Mouse (Mus musculus) neural tube, embryonic 15.5 days (tissue): Measurements from ENCODE around the gene Htra1. TPM values are rescaled to one million over a fixed set of nuclear protein-coding genes. Genes with fewer than 3 reads are reported as not detected.

Source experiments
- ATAC-seq: fragments of 200-750 bp; cut with Nextera tagmentation; 2 replicates; pipeline ENCODE4 v1.8.0; 2017; ENCODE audit warnings: mild to moderate bottlenecking, moderate TSS enrichment, moderate library complexity; ENCODE audit not compliant: low FRiP score
- H3K27ac ChIP-seq: fragments of 300-500 bp; sonication (generic); replicated peaks from 2 replicates; pipeline ENCODE4 v1.5.1; 2015; ENCODE audit warnings: mild to moderate bottlenecking, inconsistent platforms
- H3K27me3 ChIP-seq: fragments of 300-500 bp; sonication (generic); replicated peaks from 2 replicates; pipeline ENCODE4 v1.6.1; 2015; ENCODE audit warnings: inconsistent platforms
- H3K36me3 ChIP-seq: fragments of 300-500 bp; sonication (generic); 2 replicates; pipeline ENCODE4 v1.6.1; 2015; ENCODE audit warnings: inconsistent platforms
- H3K4me1 ChIP-seq: fragments of 300-500 bp; sonication (generic); 2 replicates; pipeline ENCODE4 v1.6.1; 2015; ENCODE audit warnings: inconsistent platforms
- H3K4me2 ChIP-seq: fragments of 300-500 bp; sonication (generic); 2 replicates; pipeline ENCODE4 v1.6.1; 2015; ENCODE audit warnings: inconsistent platforms, mild to moderate bottlenecking, moderate library complexity
- H3K4me3 ChIP-seq: fragments of 300-500 bp; sonication (generic); replicated peaks from 2 replicates; pipeline ENCODE4 v1.5.1; 2015; ENCODE audit warnings: mild to moderate bottlenecking, inconsistent platforms
- H3K9ac ChIP-seq: fragments of 300-500 bp; sonication (generic); replicated peaks from 2 replicates; pipeline ENCODE4 v1.6.1; 2015; ENCODE audit warnings: mild to moderate bottlenecking, inconsistent platforms
- H3K9me3 ChIP-seq: fragments of 300-500 bp; sonication (generic); replicated peaks from 2 replicates; pipeline ENCODE4 v1.6.1; 2016; ENCODE audit warnings: inconsistent platforms
- WGBS: fragments of 180-500 bp; shearing (Covaris S2); methylation state at CpG from one replicate; pipeline ENCODE4 v1.1.7; 2015; ENCODE audit warnings: mixed read lengths; 5-methylcytosine and 5-hydroxymethylcytosine counted together
- polyA plus RNA-seq: library from polyadenylated mRNA; unstranded; fragments of >200 nt; fragmentation: Nextera tagmentation; extraction: Ambion mirVana; gene quantifications from 2 replicates; pipeline ENCODE4 v1.2.1, GENCODE M21; 2015

The Htra1 gene
- polyA plus RNA-seq, 1 experiment from 2014 or later = 23.7 TPM

DNA sequence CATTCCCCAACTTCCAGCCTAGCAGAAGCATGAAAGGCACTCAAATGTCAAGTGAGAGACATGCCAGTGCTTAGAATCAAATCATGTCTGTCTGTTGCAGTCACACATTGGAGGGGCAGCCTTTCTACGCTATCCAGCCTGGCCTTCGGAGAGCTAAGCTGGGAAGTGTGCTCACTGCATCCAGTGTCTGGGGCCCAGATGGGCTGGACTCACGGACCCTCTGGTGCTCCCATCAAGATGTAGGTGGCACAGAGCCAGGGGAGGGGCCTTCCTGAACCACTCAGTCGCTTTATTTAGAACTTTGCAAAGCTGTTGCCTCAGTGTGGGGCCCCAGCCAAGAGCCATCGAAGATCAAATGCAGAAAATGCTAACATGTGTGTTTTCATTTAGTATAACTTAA is 52.2 kb downstream of the Htra1 start:
- H3K27ac ChIP-seq = no peak overlapping the region
- H3K4me2 ChIP-seq = no peak overlapping the region
- no peaks in the 10 kb centered on the region for H3K36me3 ChIP-seq
- no peaks in the 10 kb centered on the region for H3K9me3 ChIP-seq
- H3K27me3 ChIP-seq = no peaks in the 10 kb centered on the region
- no peak for ATAC-seq
- H3K4me1 ChIP-seq = peaks cover 3% of the 10 kb centered on the region; the same call in 1 of the 2 replicates
- H3K4me3 ChIP-seq = no peak overlapping the region
- 80% methylated on average over 5 of the region's 5 CpGs for WGBS
- no peak overlapping the region for H3K9ac ChIP-seq

DNA sequence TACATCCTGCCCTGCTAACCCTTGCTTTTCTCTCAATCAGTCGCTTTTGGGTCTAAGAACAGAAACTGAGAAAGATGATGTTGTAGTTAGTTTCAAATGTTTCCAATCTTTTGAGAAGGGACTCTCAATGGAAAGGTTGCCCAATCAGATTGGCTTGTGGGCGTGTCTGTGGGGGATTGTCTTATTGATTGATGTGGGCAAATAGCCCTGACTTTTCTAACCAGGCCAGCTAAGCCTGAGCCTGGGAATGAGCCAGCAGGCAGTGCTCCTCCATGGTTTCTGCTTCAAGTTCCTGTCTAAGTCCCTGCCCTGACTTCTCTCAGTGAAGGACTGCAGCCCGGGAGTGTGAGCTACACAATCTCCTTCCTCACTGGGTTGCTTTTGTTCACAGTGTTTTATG is 53.5 kb downstream of the Htra1 start:
- no peaks in the 10 kb centered on the region for H3K4me1 ChIP-seq
- no peak for ATAC-seq
- H3K4me3 ChIP-seq = no peak overlapping the region
- H3K36me3 ChIP-seq = no peaks in the 10 kb centered on the region
- no peak overlapping the region for H3K4me2 ChIP-seq
- H3K27ac ChIP-seq = no peak overlapping the region
- no peak overlapping the region for H3K9ac ChIP-seq
- no peaks in the 10 kb centered on the region for H3K27me3 ChIP-seq
- WGBS = 49% methylated on average over 3 of the region's 3 CpGs
- H3K9me3 ChIP-seq = no peaks in the 10 kb centered on the region

DNA sequence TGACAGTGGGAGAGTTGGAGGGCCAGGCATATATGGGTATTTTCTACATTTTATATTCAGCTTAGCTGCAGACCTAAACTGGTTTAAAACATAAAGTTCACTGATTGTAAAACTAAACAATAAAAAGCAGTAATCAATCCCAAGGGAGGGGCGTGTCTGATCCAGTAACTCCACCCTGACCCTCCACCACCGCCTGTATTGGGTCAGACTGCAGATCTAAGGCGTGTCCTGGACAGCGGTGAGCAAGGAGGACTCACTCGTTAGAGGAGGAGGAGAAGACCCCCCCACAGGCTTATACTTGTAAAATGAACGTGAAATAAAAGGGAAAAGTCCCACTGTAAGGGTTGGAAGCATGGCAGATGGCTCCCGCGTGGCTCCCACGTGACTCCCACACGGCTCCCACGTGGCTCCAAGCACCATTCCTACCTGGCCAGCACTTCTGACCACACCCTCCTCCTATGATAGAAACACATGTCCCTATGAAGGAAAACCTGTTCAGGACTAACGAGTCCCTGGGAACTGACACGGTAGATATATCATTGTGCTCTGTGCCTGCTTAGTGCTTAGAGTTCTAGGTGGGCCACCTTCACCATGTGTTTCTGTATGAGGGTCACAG is 55.4 kb downstream of the Htra1 start:
- Histone ChIP-seq H3K36me3 (no peaks in the 10 kb centered on the region), H3K9me3 (no peaks in the 10 kb centered on the region), H3K27ac (no peak overlapping the region), H3K4me2 (no peak overlapping the region), H3K9ac (no peak overlapping the region), H3K4me1 (no peaks in the 10 kb centered on the region), H3K4me3 (no peak overlapping the region), H3K27me3 (no peaks in the 10 kb centered on the region)
- ATAC-seq = no peak
- 85% methylated on average over 13 of the region's 13 CpGs for WGBS

DNA sequence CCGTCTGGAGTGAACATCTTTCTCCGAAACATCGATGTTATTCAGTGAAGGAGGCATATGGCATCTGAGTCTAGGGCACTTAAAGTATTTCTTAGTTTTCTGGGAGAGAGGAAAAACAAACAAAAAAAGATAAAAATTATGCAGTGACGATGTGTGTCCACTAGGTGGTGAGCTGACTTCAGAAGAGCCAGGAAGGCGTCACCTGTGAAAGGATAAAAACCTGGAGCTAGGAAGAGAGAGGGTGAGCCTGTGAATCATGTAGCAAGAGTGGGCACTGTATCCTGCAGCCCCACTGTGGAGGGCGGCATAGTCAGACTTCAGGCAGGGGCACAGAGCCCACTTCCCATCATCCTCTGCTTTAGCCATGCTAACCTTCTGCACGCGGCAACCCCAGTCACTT is 58.0 kb downstream of the Htra1 start:
- no peak overlapping the region for H3K27ac ChIP-seq
- no peak overlapping the region for H3K4me2 ChIP-seq
- no peak for ATAC-seq
- H3K4me3 ChIP-seq = no peak overlapping the region
- WGBS = 52% methylated on average over 8 of the region's 8 CpGs
- no peaks in the 10 kb centered on the region for H3K4me1 ChIP-seq
- no peaks in the 10 kb centered on the region for H3K9me3 ChIP-seq
- no peaks in the 10 kb centered on the region for H3K36me3 ChIP-seq
- no peak overlapping the region for H3K9ac ChIP-seq
- H3K27me3 ChIP-seq = no peaks in the 10 kb centered on the region

DNA sequence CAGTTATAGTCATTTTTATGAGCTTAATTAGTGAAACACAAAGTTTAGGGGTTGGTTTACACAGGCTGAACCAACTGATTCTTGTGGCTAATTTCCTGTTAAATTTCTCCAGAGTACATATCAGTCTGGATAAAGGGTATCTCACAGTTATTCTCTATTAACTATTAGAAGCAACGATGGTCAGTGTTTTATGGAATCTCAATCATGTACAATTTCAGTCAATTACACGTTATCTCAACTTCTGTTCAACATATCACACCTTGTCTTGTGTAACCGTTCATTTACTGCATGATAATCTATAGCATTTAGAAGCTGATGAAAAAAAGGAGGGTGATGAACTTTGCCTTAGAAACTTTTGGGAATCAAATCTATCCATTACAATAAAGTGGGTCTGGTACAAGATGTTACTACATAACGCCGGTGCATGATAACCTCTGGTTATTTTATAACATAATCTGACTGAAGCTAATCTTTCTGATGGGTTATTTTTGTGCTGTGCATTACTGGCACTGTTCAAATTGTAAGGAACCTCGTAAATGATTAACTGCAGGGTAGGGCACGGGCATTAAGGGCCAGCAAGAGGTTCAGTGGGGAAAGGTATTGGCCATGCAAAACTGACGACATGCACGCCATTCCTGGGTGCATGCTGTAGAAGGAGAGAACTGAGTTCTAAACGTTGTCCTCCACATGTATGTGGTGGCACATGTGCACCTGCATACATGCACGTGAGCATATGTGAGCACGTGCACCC is 66.2 kb downstream of the Htra1 start:
- 0 out of 2 replicates have a peak, but pooled peaks cover 3% of the 10 kb centered on the region for H3K9me3 ChIP-seq
- no peak for ATAC-seq
- H3K4me2 ChIP-seq = no peak overlapping the region
- no peak overlapping the region for H3K9ac ChIP-seq
- H3K27me3 ChIP-seq = no peaks in the 10 kb centered on the region
- no peaks in the 10 kb centered on the region for H3K4me1 ChIP-seq
- no peaks in the 10 kb centered on the region for H3K36me3 ChIP-seq
- H3K4me3 ChIP-seq = no peak overlapping the region
- WGBS = 89% methylated on average over 12 of the region's 12 CpGs
- no peak overlapping the region for H3K27ac ChIP-seq

DNA sequence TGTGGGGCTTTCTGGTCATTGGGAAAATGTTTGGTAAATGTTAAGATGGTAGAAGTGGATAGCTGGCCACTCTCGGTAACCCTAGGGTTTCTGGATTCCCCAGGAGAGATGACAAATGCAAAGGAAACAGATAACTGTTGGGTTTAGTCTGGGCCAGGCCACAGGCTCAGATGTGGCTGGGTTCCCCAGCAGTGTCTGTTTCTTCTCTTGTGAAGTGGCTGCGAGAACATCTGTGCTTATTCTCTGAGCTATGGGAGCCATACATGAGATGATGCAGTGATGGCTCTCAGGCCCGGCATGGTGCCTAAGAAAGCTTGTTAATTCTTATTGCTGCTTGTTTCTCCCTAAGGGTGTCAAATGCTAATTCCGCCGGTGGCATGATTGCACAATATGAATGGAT is 68.2 kb downstream of the Htra1 start:
- WGBS = 81% methylated on average over 5 of the region's 5 CpGs
- ATAC-seq = no peak
- no peak overlapping the region for H3K4me2 ChIP-seq
- H3K27me3 ChIP-seq = no peaks in the 10 kb centered on the region
- H3K4me1 ChIP-seq = no peaks in the 10 kb centered on the region
- 0 out of 2 replicates have a peak, but pooled peaks cover 3% of the 10 kb centered on the region for H3K9me3 ChIP-seq
- no peaks in the 10 kb centered on the region for H3K36me3 ChIP-seq
- no peak overlapping the region for H3K9ac ChIP-seq
- H3K27ac ChIP-seq = no peak overlapping the region
- no peak overlapping the region for H3K4me3 ChIP-seq

DNA sequence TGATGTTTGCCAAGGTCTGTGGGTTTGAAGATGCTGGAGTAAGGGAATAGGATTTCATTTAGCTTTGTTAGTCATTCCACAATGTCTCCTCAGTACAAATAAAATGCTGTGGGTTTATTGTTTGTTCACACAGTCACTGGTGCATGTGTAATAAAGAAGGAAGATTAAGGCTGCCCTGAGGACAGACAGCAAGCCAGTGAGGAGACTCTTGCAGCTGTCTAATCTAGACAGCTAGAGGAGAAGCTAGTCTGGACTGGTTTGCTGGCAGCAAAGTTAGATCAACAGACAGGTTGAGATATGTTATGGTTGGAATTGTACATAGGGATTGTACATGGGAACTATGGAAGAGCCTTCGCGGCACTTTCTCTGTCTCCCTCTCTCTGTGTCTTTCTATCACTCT is 71.3 kb downstream of the Htra1 start:
- Histone ChIP-seq H3K36me3 (no peaks in the 10 kb centered on the region), H3K27ac (no peak overlapping the region), H3K4me1 (no peaks in the 10 kb centered on the region), H3K9ac (no peak overlapping the region), H3K4me2 (no peak overlapping the region), H3K4me3 (no peak overlapping the region), H3K9me3 (0 out of 2 replicates have a peak, but pooled peaks cover 3% of the 10 kb centered on the region), H3K27me3 (no peaks in the 10 kb centered on the region)
- 100% methylated on average over 2 of the region's 2 CpGs for WGBS
- ATAC-seq = no peak

DNA sequence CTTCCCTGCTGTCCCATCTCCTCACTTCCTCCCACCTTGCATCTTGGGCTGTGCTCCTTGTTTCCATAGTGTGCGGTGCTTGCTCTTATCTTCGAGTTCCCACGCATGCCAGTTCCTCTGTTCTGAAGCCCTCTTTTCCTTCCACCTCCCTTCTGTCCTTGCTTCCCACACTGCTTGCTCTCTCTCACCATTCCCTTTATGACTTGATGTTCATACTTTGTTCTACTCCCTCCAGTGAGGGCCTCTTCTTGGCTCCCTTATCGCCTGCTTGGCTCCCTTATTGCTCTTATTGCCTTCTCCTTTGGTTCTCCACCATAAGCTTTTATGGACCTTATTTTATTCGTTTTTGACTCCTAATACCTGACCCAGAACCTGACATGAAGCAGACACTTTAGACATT is 73.3 kb downstream of the Htra1 start:
- Histone ChIP-seq H3K9me3 (0 out of 2 replicates have a peak, but pooled peaks cover 3% of the 10 kb centered on the region), H3K4me2 (no peak overlapping the region), H3K36me3 (no peaks in the 10 kb centered on the region), H3K27me3 (no peaks in the 10 kb centered on the region), H3K4me3 (no peak overlapping the region), H3K27ac (no peak overlapping the region), H3K4me1 (no peaks in the 10 kb centered on the region), H3K9ac (no peak overlapping the region)
- no peak for ATAC-seq
- 80% methylated on average over 5 of the region's 5 CpGs for WGBS

DNA sequence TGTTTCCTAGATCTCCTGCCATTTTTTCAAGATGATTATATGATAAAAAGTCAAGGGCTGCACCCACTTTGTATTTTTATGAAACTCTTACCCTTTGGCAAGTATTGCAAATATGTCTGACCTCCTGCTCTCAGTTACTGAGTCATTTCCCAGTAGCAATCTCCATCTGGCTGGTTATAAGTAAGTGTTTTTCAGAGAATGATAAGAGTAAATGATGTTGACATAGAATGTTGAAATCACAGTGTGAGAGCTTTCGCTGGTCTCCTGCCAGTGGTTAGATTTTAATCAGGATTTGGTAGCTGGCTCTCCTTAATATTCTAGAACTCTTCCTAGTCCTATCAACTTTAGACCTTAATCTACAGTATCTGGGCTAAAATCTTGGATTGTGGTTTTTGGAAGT is 76.0 kb downstream of the Htra1 start:
- Histone ChIP-seq H3K27ac (no peak overlapping the region), H3K4me1 (no peaks in the 10 kb centered on the region), H3K9ac (no peak overlapping the region), H3K4me3 (no peak overlapping the region), H3K36me3 (no peaks in the 10 kb centered on the region), H3K4me2 (no peak overlapping the region), H3K9me3 (no peaks in the 10 kb centered on the region), H3K27me3 (no peaks in the 10 kb centered on the region)
- WGBS = 92% methylated on average over 1 of the region's 1 CpGs
- no peak for ATAC-seq

DNA sequence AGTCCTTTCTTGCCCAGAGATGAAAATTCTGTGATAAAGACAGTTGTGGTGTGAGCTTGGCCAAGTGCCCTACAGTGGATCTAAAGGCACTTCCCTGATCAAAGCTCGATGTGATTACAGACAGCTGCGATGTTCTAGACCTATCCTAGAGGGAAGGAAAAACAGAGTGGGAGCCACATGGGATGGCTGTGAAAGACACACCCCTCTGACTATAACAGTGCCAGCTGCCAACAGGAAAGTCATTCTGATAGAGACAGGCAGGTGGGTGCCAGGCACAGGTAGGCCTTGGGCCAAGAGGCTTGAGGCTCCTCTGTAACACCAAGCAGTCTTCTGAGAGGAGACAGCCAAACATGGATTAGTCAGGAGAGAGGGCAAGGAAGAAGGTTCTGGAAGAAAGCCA is 83.3 kb downstream of the Htra1 start:
- H3K9ac ChIP-seq = no peak overlapping the region
- no peak overlapping the region for H3K4me2 ChIP-seq
- H3K36me3 ChIP-seq = no peaks in the 10 kb centered on the region
- H3K27me3 ChIP-seq = no peaks in the 10 kb centered on the region
- H3K4me3 ChIP-seq = no peak overlapping the region
- no peaks in the 10 kb centered on the region for H3K4me1 ChIP-seq
- no peak overlapping the region for H3K27ac ChIP-seq
- ATAC-seq = no peak
- WGBS = 84% methylated on average over 2 of the region's 2 CpGs
- no peaks in the 10 kb centered on the region for H3K9me3 ChIP-seq

DNA sequence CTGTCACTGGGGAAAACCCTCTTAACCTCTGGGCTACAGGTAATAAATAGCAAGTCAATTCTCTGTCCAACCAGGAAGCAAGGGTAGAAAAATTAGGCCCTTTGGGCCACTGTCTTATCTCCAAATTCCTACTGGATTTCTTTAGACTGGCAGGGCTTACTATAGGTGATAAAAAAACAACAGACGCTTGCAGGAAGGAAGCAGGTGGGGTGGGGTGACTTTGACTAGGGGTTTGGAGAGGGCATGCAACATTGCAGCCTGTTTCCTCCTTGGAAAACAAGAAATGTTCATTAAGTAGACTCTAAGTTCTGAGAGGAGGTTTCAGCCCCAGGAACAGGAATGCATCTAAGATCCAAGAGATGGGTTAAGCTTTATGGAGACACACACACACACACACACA is 88.9 kb downstream of the Htra1 start:
- Histone ChIP-seq H3K27ac (no peak overlapping the region), H3K36me3 (no peaks in the 10 kb centered on the region), H3K4me1 (no peaks in the 10 kb centered on the region), H3K4me3 (no peak overlapping the region), H3K9ac (no peak overlapping the region), H3K27me3 (no peaks in the 10 kb centered on the region), H3K9me3 (no peaks in the 10 kb centered on the region), H3K4me2 (no peak overlapping the region)
- no peak for ATAC-seq
- WGBS = 65% methylated on average over 1 of the region's 1 CpGs

DNA sequence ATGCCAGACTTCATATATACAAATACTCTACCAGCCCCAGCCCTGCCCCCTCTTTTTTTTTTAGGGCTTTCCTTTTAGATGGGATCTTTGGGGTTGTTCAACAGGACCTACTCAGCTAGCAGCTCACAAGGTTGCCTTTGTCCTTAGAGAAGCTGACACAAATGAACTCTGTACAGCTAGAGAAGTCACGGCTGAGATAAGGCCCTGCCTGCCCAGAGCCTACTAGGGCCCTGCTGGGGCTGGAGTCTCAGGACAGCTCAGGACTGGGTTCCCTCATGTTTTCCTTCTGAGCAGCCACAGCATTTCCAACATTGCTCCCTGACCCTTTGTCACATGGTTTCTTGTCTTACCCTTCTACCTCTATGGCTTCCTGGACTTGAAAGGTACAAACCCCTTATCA is 91.6 kb downstream of the Htra1 start:
- H3K4me2 ChIP-seq = no peak overlapping the region
- H3K9ac ChIP-seq = no peak overlapping the region
- no peaks in the 10 kb centered on the region for H3K36me3 ChIP-seq
- 86% methylated on average over 1 of the region's 1 CpGs for WGBS
- no peak overlapping the region for H3K4me3 ChIP-seq
- H3K27me3 ChIP-seq = no peaks in the 10 kb centered on the region
- H3K27ac ChIP-seq = no peak overlapping the region
- ATAC-seq = no peak
- H3K9me3 ChIP-seq = no peaks in the 10 kb centered on the region
- H3K4me1 ChIP-seq = no peaks in the 10 kb centered on the region
